Mouse (Mus musculus): ENCODE measurements around the gene Gimap9. TPM values are rescaled to one million over a fixed set of nuclear protein-coding genes. Genes with fewer than 3 reads are reported as not detected.
"Not testable (repeated sequence)": the region's sequence is repeated elsewhere in the genome, so short reads cannot be mapped to it uniquely, and the experiment has no call there.

Gimap9 gene
- total RNA-seq, 1 experiment from 2014 or later: 83.6 TPM

DNA sequence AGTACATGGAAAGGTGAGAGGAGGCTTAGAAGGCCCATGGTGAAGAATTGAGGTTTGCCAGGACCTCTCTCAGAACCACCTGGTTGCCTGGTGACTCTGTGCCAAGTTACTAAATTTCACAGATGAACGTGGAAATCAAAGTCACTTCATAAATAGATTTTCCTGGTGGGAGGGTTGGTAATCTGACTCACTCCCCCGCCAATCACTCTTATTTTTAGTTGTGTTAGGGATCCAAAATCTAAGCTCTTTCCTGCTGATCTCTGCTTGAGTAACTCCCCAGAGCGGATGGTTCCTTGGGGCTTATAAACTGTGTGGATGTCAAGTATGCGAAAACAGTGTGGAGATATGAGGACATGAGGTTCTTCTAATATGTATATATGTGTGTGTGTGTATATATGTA lies 6.3 kb downstream of the Gimap9 start:
- ATAC-seq (replicated peaks in 1 of 2; ENCODE audit: insufficient read depth in 1 of 2, low FRiP score in 2 of 2, low TSS enrichment in 1 of 2, low read depth in 1 of 2, poor library complexity in 2 of 2, severe bottlenecking in 2 of 2): no peak

GRCm38 (mm10) chr6:48683263-48683821 lies 7.4 kb downstream of the Gimap9 start:
- not testable (repeated sequence) for ATAC-seq (replicated peaks in 1 of 2; ENCODE audit: insufficient read depth in 1 of 2, low FRiP score in 2 of 2, low TSS enrichment in 1 of 2, low read depth in 1 of 2, poor library complexity in 2 of 2, severe bottlenecking in 2 of 2)

- no peak for ATAC-seq (replicated peaks in 1 of 2; ENCODE audit: insufficient read depth in 1 of 2, low FRiP score in 2 of 2, low TSS enrichment in 1 of 2, low read depth in 1 of 2, poor library complexity in 2 of 2, severe bottlenecking in 2 of 2)
These were observed 8.4 kb downstream of the Gimap9 start, which contains the start of gene Gimap4 for GRCm38 (mm10) chr6:48684319-48684718. TSS of gene Gimap4 (plus strand) at chr6:48684549.

GRCm38 (mm10) chr6:48684806-48685205 lies 8.9 kb downstream of the Gimap9 start:
- ATAC-seq (replicated peaks in 1 of 2; ENCODE audit: insufficient read depth in 1 of 2, low FRiP score in 2 of 2, low TSS enrichment in 1 of 2, low read depth in 1 of 2, poor library complexity in 2 of 2, severe bottlenecking in 2 of 2): no peak

DNA sequence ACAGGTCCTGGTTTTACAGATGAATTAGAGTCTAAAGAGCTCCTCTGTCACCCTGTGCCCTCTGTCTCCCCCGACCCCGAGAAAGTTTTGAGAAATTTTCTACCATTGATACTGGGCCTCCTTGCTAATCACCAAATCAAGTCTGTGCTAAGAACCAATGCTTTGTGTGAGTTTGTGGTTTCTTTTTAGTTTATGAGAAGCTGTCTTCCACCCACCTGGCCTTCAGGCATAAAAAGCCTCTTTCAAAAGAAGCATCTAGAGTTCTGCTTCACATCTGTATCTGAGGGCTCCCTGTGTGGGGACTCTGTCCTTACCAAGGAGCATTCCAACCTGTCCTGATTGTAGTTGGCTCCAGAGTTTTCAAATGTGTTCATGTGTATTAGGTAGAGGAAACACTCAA lies 9.3 kb downstream of the Gimap9 start:
- no peak for ATAC-seq (replicated peaks in 1 of 2; ENCODE audit: insufficient read depth in 1 of 2, low FRiP score in 2 of 2, low TSS enrichment in 1 of 2, low read depth in 1 of 2, poor library complexity in 2 of 2, severe bottlenecking in 2 of 2)

- ATAC-seq (replicated peaks in 1 of 2; ENCODE audit: insufficient read depth in 1 of 2, low FRiP score in 2 of 2, low TSS enrichment in 1 of 2, low read depth in 1 of 2, poor library complexity in 2 of 2, severe bottlenecking in 2 of 2): no peak
These were observed 10.1 kb downstream of the Gimap9 start for GRCm38 (mm10) chr6:48685694-48686665.

- peak; percentile 60 to 62 for ATAC-seq (replicated peaks in 1 of 2; ENCODE audit: insufficient read depth in 1 of 2, low FRiP score in 2 of 2, low TSS enrichment in 1 of 2, low read depth in 1 of 2, poor library complexity in 2 of 2, severe bottlenecking in 2 of 2)
These were observed 11.1 kb downstream of the Gimap9 start for GRCm38 (mm10) chr6:48687077-48687476.

- ATAC-seq (replicated peaks in 1 of 2; ENCODE audit: insufficient read depth in 1 of 2, low FRiP score in 2 of 2, low TSS enrichment in 1 of 2, low read depth in 1 of 2, poor library complexity in 2 of 2, severe bottlenecking in 2 of 2): no peak
These were observed 13.4 kb downstream of the Gimap9 start for GRCm38 (mm10) chr6:48689320-48689719.

DNA sequence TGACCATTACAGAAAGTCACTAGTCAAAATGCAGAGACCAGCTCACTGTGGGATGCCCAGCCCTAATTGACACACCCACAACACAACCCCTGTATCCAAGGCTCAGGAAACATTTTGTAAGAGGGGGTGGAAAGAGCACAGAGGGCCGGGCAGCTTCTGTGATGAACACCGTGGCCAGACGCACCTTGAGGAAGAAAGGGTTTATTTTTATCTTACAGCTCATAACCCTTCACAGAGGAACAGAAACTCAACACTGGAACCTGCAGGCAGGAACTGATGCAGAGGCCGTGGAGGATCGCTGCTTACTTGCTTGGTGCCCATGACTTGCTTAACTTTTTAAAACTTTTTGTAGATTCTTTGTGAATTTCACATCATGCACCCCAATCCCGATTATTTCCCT lies 17.0 kb downstream of the Gimap9 start:
- no peak for ATAC-seq (replicated peaks in 1 of 2; ENCODE audit: insufficient read depth in 1 of 2, low FRiP score in 2 of 2, low TSS enrichment in 1 of 2, low read depth in 1 of 2, poor library complexity in 2 of 2, severe bottlenecking in 2 of 2)

DNA sequence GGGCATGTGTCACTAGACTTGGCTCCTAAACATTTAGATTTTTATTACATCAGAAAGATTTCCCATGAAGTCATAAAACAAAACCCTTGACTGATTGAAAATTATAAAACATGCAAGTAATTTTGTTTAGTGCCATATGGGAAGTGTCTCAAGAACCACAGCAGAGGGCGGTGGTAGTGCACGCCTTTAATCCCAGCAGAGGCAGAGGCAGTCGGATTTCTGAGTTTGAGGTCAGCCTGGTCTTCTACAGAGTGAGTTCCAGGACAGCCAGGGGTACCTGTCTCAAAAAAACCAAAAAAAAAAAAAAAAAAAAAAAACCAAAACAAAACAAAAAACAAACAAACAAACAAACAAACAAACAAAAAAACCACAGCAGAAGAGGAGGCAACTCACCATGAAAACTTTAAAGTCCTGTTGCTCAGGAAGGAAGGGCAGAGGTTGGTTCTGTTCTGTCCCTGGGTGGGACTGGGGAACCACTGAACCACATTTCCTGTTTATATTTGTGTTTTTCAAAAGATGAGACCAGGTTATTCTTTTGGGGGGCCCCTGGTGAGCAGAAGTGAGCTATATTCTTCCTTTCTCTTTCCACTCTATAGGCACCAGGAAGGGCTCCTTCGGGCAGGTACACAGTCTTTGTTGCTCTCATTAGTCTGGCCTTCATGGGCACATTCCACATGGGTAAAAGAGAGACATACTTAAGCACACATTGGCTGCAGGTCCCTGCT lies 21.1 kb downstream of the Gimap9 start:
- ATAC-seq (replicated peaks in 1 of 2; ENCODE audit: insufficient read depth in 1 of 2, low FRiP score in 2 of 2, low TSS enrichment in 1 of 2, low read depth in 1 of 2, poor library complexity in 2 of 2, severe bottlenecking in 2 of 2): no peak

DNA sequence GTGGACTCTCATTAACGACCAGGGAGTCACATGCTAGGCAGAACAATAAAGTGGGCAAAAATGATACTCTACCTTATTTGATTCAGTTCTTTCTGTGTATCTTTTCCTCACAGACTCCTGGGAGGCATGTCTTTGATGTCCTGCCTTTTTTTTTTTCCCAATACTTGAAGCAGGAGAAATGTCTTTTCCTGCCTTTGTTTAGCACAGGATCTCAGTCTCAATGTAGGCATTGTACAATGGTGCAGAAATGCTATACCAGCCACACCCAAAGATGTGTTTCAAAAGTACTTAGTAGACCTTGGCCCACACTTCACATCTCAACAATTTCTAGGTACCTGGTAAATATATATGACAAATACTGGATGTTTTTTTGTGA lies 21.6 kb downstream of the Gimap9 start:
- ATAC-seq (replicated peaks in 1 of 2; ENCODE audit: insufficient read depth in 1 of 2, low FRiP score in 2 of 2, low TSS enrichment in 1 of 2, low read depth in 1 of 2, poor library complexity in 2 of 2, severe bottlenecking in 2 of 2): no peak

- no peak for ATAC-seq (replicated peaks in 1 of 2; ENCODE audit: insufficient read depth in 1 of 2, low FRiP score in 2 of 2, low TSS enrichment in 1 of 2, low read depth in 1 of 2, poor library complexity in 2 of 2, severe bottlenecking in 2 of 2)
These were observed 22.3 kb downstream of the Gimap9 start for GRCm38 (mm10) chr6:48698066-48698856.

DNA sequence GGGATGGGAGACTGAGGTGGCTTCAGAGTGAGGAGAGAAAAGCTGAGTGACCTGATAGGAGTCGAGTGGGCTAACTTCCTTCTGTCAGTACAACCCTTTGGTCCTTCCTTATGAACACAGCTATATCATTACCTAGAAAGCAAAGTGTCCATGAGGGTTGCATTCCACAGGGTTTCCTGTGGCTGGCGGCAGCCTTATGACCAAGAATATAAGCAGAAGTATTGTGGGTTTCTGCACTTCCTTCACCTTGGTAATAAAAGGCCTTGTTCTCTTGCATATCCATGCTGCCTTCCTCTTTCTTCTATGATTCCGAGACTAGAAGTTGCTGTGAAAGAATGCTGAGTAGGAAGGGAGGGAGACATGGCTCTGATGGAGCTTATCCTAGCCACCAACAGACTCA lies 23.0 kb downstream of the Gimap9 start:
- ATAC-seq (replicated peaks in 1 of 2; ENCODE audit: insufficient read depth in 1 of 2, low FRiP score in 2 of 2, low TSS enrichment in 1 of 2, low read depth in 1 of 2, poor library complexity in 2 of 2, severe bottlenecking in 2 of 2): peak; percentile 65 to 68

- ATAC-seq (replicated peaks in 1 of 2; ENCODE audit: insufficient read depth in 1 of 2, low FRiP score in 2 of 2, low TSS enrichment in 1 of 2, low read depth in 1 of 2, poor library complexity in 2 of 2, severe bottlenecking in 2 of 2): peak; percentile 77 to 78
These were observed 24.5 kb downstream of the Gimap9 start for GRCm38 (mm10) chr6:48700251-48701075.

DNA sequence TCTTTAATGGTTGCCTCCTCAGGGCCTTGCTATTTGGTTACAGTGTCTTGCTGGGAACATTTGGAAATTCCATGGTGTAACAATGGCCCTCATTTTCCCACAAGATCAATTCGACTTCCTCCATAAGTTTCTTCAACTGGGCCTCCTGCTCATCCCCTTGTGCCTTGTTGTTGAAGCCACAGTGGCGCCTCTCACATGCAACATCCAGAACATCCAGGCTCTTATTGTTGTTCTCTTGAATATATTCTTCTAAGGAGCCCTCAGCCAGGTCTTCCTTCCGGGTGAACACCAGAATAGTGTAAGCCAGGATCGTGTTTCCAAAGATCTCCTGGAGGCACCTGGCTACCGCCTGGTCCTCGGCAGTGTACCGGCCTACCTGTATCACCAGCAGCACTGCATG lies 26.2 kb downstream of the Gimap9 start:
- ATAC-seq (replicated peaks in 1 of 2; ENCODE audit: insufficient read depth in 1 of 2, low FRiP score in 2 of 2, low TSS enrichment in 1 of 2, low read depth in 1 of 2, poor library complexity in 2 of 2, severe bottlenecking in 2 of 2): no peak

DNA sequence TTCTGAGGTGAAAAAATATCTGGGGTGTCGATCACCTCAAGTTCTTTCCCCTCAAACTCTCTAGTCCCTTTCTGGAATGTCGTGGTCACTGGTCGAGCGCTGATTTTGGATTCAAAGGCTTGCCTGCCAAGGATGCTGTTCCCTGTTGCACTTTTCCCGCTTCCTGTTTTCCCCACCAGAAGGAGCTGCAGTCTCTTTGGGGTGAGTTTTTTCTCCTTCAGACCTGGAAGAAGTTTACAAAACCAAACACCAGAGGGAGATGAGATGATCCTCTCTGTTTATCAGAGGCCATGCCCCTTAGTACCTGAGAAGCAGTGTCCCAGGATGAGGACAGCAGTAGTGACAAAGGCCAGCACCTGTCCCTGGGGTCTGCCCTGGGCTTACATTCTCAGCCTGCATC lies 26.7 kb downstream of the Gimap9 start:
- no peak for ATAC-seq (replicated peaks in 1 of 2; ENCODE audit: insufficient read depth in 1 of 2, low FRiP score in 2 of 2, low TSS enrichment in 1 of 2, low read depth in 1 of 2, poor library complexity in 2 of 2, severe bottlenecking in 2 of 2)

GRCm38 (mm10) chr6:48704146-48704545 lies 28.2 kb downstream of the Gimap9 start:
- ATAC-seq (replicated peaks in 1 of 2; ENCODE audit: insufficient read depth in 1 of 2, low FRiP score in 2 of 2, low TSS enrichment in 1 of 2, low read depth in 1 of 2, poor library complexity in 2 of 2, severe bottlenecking in 2 of 2): no peak

Measured in hematopoietic stem cell, adult 5-6 weeks (primary cell).